Mouse (Mus musculus) liver, adult 2 months (tissue): Measurements from ENCODE around the gene Prm3. TPM values are rescaled to one million over a fixed set of nuclear protein-coding genes. Genes with fewer than 3 reads are reported as not detected.

Source experiments
- DNase-seq: peaks from one replicate; pipeline ENCODE4 v3.0.0-alpha.2; 2011; ENCODE audit warnings: low read depth, low spot score; ENCODE audit errors: extremely low read depth
- H3K27ac ChIP-seq: fragments of 200-500 bp; replicated peaks from 2 replicates; pipeline ENCODE4 v1.5.1; 2012; ENCODE audit warnings: low read depth, mild to moderate bottlenecking, control low read depth, inconsistent platforms, low read length; ENCODE audit not compliant: insufficient read depth
- H3K27me3 ChIP-seq: fragments of 200-500 bp; 2 replicates; pipeline ENCODE4 v1.6.1; 2012; ENCODE audit warnings: mild to moderate bottlenecking, moderate library complexity, low read length, inconsistent platforms; ENCODE audit not compliant: control insufficient read depth, insufficient read depth
- H3K36me3 ChIP-seq: fragments of 200-500 bp; 2 replicates; pipeline ENCODE4 v1.6.1; 2012; ENCODE audit warnings: low read length, inconsistent platforms; ENCODE audit not compliant: control insufficient read depth, insufficient read depth
- H3K4me1 ChIP-seq: fragments of 200-500 bp; 2 replicates; pipeline ENCODE4 v1.6.1; 2011; ENCODE audit warnings: low read length; ENCODE audit not compliant: control insufficient read depth, insufficient read depth
- H3K4me3 ChIP-seq: fragments of 200-500 bp; 2 replicates; pipeline ENCODE4 v1.5.1; 2011; ENCODE audit warnings: low read depth, mild to moderate bottlenecking, control low read depth, low read length, moderate library complexity; ENCODE audit not compliant: insufficient read depth
- H3K79me2 ChIP-seq: fragments of 200-500 bp; 2 replicates; pipeline ENCODE4 v1.6.1; 2012; ENCODE audit warnings: inconsistent platforms, mild to moderate bottlenecking, low read length, moderate library complexity; ENCODE audit not compliant: control insufficient read depth, insufficient read depth
- H3K9ac ChIP-seq: fragments of 200-500 bp; 2 replicates; pipeline ENCODE4 v1.6.1; 2012; ENCODE audit warnings: low read depth, mild to moderate bottlenecking, control low read depth, inconsistent platforms, low read length
- CTCF ChIP-seq: fragments of 200-500 bp; IDR thresholded peaks from 2 replicates; pipeline ENCODE4 v1.5.1; 2011; ENCODE audit warnings: low read depth, low read length, control low read depth
- POLR2A ChIP-seq: fragments of 200-500 bp; IDR thresholded peaks from 2 replicates; pipeline ENCODE4 v1.6.1; 2011; ENCODE audit warnings: low read length, control low read depth; ENCODE audit not compliant: insufficient read depth; ENCODE audit errors: extremely low read depth
- WGBS: fragments of 180-500 bp; shearing (Covaris S2); methylation state at CpG from one replicate; pipeline ENCODE4 v1.1.7; 2018; 5-methylcytosine and 5-hydroxymethylcytosine counted together
- polyA plus RNA-seq: library from polyadenylated mRNA; depleted of rRNA; stranded (reverse); fragments of >200 nt; gene quantifications from 2 replicates; pipeline ENCODE4 v1.2.3, GENCODE M21; 2012
- total RNA-seq: library from RNA; depleted of rRNA; stranded (reverse); fragments of >200 nt; gene quantifications from 2 replicates; pipeline ENCODE4 v1.2.3, GENCODE M21; 2014

Prm3 gene
- total and polyA plus RNA-seq, 2 experiments = not detected

DNA sequence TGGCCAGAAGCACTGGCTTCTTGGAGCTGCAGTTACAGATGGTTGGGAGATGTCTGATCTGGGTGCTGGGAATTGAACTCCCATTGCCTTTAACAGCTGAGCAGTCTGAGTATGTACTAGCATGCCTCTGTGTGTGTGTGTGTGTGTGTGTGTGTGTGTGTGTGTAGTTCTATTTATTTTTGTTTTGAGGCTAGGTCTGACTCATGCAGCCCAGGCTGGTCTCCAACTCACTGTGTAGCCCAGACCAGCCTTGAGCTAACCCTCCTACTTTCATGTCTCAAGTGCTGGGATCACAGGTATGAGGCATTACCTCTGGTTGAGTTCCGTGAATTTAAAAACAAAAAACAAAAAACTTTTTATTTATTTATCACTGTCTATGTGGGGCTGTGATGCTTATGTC is 33.8 kb upstream of the Prm3 start:
- TF ChIP-seq POLR2A = no peak
- TF ChIP-seq CTCF = no peak
- no peak for DNase-seq
- Histone ChIP-seq H3K36me3 (no peaks in the 10 kb centered on the region), H3K27ac (no peak overlapping the region), H3K9ac (no peak overlapping the region), H3K4me1 (no peaks in the 10 kb centered on the region), H3K4me3 (no peak overlapping the region), H3K79me2 (no peaks in the 10 kb centered on the region), H3K27me3 (no peaks in the 10 kb centered on the region)
- WGBS = 83% methylated on average over 1 of the region's 1 CpGs

DNA sequence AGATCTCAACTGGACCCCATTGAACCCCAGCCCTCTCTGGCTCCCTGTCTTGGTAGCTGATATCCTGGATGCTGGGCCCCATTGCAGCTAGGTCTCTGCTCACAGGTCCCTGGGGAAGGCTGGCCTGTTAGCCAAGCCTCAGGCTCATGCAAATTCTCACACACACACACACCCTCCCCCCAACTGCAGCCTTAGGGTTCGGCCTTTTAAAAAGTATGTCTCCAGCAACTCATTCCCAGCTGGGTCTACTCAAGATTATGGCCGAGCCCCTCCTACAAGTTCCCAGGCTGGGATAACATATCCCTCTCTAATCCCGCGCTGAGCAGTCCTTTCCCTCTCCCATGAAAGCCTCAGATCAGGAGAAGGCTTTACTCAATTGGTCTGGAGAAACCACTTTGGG is 30.7 kb upstream of the Prm3 start:
- H3K27ac ChIP-seq = no peak overlapping the region
- 91% methylated on average over 4 of the region's 4 CpGs for WGBS
- no peak overlapping the region for H3K4me3 ChIP-seq
- TF ChIP-seq POLR2A = no peak
- no peak for TF ChIP-seq CTCF
- no peaks in the 10 kb centered on the region for H3K36me3 ChIP-seq
- H3K27me3 ChIP-seq = no peaks in the 10 kb centered on the region
- H3K79me2 ChIP-seq = no peaks in the 10 kb centered on the region
- no peak overlapping the region for H3K9ac ChIP-seq
- DNase-seq = no peak
- no peaks in the 10 kb centered on the region for H3K4me1 ChIP-seq

DNA sequence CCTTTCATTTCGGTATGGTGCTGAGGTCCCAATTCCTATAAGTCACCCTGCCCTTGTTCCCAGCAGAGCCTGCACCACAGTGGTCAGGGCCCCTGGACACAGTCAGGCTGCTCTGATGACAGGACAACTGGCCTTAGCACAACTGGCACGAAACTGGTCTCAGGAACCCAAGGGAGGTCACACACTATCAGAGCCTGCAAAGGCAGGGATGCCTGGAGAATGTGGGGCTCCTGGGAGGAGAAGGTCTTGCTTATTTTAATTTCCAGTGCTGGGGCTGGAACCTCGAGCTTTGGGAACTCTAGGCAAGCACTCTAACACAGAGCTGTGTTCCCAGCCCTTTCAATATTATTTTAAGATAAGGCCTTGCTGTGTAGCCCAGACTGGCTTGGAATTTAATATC is 29.3 kb upstream of the Prm3 start:
- 80% methylated on average over 3 of the region's 3 CpGs for WGBS
- no peaks in the 10 kb centered on the region for H3K79me2 ChIP-seq
- no peak overlapping the region for H3K27ac ChIP-seq
- H3K36me3 ChIP-seq = no peaks in the 10 kb centered on the region
- TF ChIP-seq POLR2A = no peak
- no peak for TF ChIP-seq CTCF
- H3K4me1 ChIP-seq = peaks cover 2% of the 10 kb centered on the region; the same call in 1 of the 2 replicates
- H3K4me3 ChIP-seq = no peak overlapping the region
- DNase-seq = no peak
- no peak overlapping the region for H3K9ac ChIP-seq
- no peaks in the 10 kb centered on the region for H3K27me3 ChIP-seq

DNA sequence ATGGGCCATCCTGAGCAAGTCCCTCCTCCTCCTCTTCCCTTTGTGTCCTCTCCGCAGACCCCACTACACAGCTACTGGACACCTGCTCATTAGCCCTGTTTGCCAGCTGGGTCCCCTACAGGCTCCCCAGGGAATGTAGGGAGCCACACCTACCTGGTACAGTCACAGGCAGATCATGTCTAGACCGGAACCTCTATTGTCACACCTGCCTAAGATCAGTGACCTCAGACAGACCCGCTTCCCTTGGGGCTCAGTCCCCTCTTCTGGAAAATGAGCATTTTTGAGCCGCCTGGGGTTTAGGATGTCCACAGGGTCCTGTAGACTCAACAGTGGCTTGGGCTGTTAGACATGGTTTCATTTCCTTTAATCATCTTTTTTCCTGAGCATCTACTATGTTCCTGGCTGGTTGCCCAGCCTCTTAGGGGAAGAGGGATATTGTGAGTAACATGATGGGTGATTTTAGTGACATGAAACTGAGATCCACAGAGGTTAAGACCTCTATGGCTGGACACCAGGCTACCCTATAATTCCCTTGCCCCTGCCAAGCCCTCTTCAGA is 27.9 kb upstream of the Prm3 start:
- WGBS = 83% methylated on average over 4 of the region's 4 CpGs
- DNase-seq = no peak
- H3K27ac ChIP-seq = no peak overlapping the region
- no peaks in the 10 kb centered on the region for H3K27me3 ChIP-seq
- H3K4me3 ChIP-seq = no peak overlapping the region
- H3K36me3 ChIP-seq = no peaks in the 10 kb centered on the region
- no peak overlapping the region for H3K9ac ChIP-seq
- TF ChIP-seq CTCF (no peak), POLR2A (no peak)
- H3K79me2 ChIP-seq = no peaks in the 10 kb centered on the region
- H3K4me1 ChIP-seq = peaks cover 3% of the 10 kb centered on the region; the same call in 1 of the 2 replicates

DNA sequence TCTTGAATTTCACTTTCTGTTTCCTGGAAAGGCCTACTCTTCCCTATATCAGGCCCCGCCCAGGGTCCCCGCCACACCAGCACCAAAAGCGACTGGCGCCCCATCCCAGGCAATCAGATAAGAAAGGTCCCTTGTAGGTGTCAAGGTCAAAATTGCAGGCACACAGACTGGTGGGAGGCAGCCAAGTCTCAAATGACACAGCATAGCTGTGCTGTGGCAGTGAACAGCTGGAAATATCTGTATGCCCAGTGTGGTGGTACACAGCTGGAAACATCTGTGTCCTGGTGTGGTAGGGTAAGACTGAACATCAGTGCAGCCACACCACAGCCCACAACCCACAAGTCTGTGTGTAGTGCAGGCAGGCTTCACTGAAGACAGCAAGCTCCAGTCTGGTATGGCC is 24.1 kb upstream of the Prm3 start:
- peak; percentile 23 for DNase-seq
- H3K4me3 ChIP-seq = no peak overlapping the region
- no peak overlapping the region for H3K9ac ChIP-seq
- H3K27me3 ChIP-seq = no peaks in the 10 kb centered on the region
- H3K79me2 ChIP-seq = no peaks in the 10 kb centered on the region
- 26% methylated on average over 4 of the region's 4 CpGs for WGBS
- no peak for TF ChIP-seq CTCF
- TF ChIP-seq POLR2A = no peak
- no peaks in the 10 kb centered on the region for H3K36me3 ChIP-seq
- H3K27ac ChIP-seq = no peak overlapping the region
- H3K4me1 ChIP-seq = peaks cover 3% of the 10 kb centered on the region; the same call in 1 of the 2 replicates

DNA sequence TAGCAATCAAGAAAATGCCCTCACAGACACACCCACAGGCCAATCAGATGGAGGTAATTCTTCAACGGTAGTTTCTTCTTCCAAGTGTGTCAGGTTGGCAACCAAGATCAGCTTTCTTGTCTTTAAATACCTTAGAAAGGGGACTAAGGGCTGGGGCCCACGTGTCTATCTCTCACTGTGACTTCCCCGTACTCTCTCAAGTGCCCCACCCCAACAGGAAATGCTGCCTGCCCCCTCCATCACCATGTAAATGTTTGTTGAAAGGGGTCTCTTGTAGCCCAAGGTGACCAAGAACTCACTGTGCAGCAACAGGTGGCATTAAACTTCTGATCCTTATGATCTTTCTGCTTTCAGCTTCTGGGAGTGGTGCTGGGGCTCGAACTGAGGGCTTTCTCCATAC is 23.0 kb upstream of the Prm3 start:
- Histone ChIP-seq H3K4me3 (no peak overlapping the region), H3K79me2 (no peaks in the 10 kb centered on the region), H3K4me1 (peaks cover 3% of the 10 kb centered on the region; the same call in 1 of the 2 replicates), H3K27me3 (no peaks in the 10 kb centered on the region), H3K9ac (no peak overlapping the region), H3K36me3 (no peaks in the 10 kb centered on the region), H3K27ac (no peak overlapping the region)
- DNase-seq = no peak
- TF ChIP-seq CTCF (no peak), POLR2A (no peak)
- 92% methylated on average over 4 of the region's 4 CpGs for WGBS
